ENCODE assay signal across 13 mouse cellular contexts in genomic region chr8:107115008-107115320, GRCm38 (mm10). TPM values are rescaled to one million over a fixed set of nuclear protein-coding genes. Genes with fewer than 3 reads are reported as not detected.
DNase-seq lines count a peak whose midpoint lies in the region; ATAC-seq and TF ChIP-seq lines count a peak whose summit lies in the region.
"Had no signal": no experiment of that assay in that cellular context is flagged by ENCODE, and none has a peak within 500 bp of the region (broad histone marks: within the 10 kb centered on the region; RNA-seq: fewer than 3 reads in every experiment).

No protein-coding gene starts in this region.

- no peaks in the 10 kb centered on the region for H3K27me3 ChIP-seq in hindbrain, embryonic 12.5 days
- H3K27me3 ChIP-seq in hindbrain, embryonic 11.5 days (ENCODE audit: control insufficient read depth, insufficient read depth, low read length): no peaks in the 10 kb centered on the region
- no peaks in the 10 kb centered on the region for H3K27me3 ChIP-seq in midbrain, embryonic 13.5 days
- no peaks in the 10 kb centered on the region for H3K27me3 ChIP-seq in midbrain, postnatal 0 days (ENCODE audit: insufficient read depth, low read length)
- no peaks in the 10 kb centered on the region for H3K27me3 ChIP-seq in intestine, postnatal 0 days (replicated peaks; ENCODE audit: control insufficient read depth, insufficient read depth, low read length)
- H3K27me3 ChIP-seq in stomach, postnatal 0 days (ENCODE audit: control insufficient read depth, insufficient read depth, low read length): no peaks in the 10 kb centered on the region

- no peak overlapping the region for H3K4me2 ChIP-seq in hindbrain, embryonic 12.5 days (replicated peaks)
- H3K4me2 ChIP-seq in hindbrain, embryonic 11.5 days (replicated peaks; ENCODE audit: low read depth, low read length): no peak overlapping the region
- no peak overlapping the region for H3K4me2 ChIP-seq in midbrain, embryonic 13.5 days (replicated peaks)
- no peak overlapping the region for H3K4me2 ChIP-seq in midbrain, postnatal 0 days (ENCODE audit: low read depth, low read length, poor library complexity, severe bottlenecking)
- H3K4me2 ChIP-seq in intestine, postnatal 0 days (replicated peaks; ENCODE audit: low read depth): peak overlapping the region; percentile 52
- peak overlapping the region; percentile 31; the same call in 1 of the 2 replicates for H3K4me2 ChIP-seq in stomach, postnatal 0 days (replicated peaks; ENCODE audit: low read depth)

- peak overlapping the region; percentile 27; the same call in 1 of the 2 replicates for H3K9ac ChIP-seq in hindbrain, embryonic 12.5 days
- H3K9ac ChIP-seq in hindbrain, embryonic 11.5 days (ENCODE audit: low read depth, low read length): no peak overlapping the region
- 0 out of 2 replicates have a peak overlapping the region, but pooled peaks have one; percentile 14 for H3K9ac ChIP-seq in midbrain, embryonic 13.5 days (replicated peaks)
- H3K9ac ChIP-seq in midbrain, postnatal 0 days (replicated peaks; ENCODE audit: low read length, poor library complexity, severe bottlenecking): no peak overlapping the region
- H3K9ac ChIP-seq in intestine, postnatal 0 days (ENCODE audit: low read depth, low read length): peak overlapping the region; percentile 13; the same call in 1 of the 2 replicates
- H3K9ac ChIP-seq in stomach, postnatal 0 days (ENCODE audit: low read length): peak overlapping the region; percentile 43; the same call in 1 of the 2 replicates

- no peak overlapping the region for H3K4me3 ChIP-seq in hindbrain, embryonic 12.5 days
- H3K4me3 ChIP-seq in hindbrain, embryonic 11.5 days (ENCODE audit: low read depth, low read length): no peak overlapping the region
- H3K4me3 ChIP-seq in midbrain, embryonic 13.5 days (replicated peaks): no peak overlapping the region
- no peak overlapping the region for H3K4me3 ChIP-seq in midbrain, postnatal 0 days (ENCODE audit: low read depth, low read length)
- no peak overlapping the region for H3K4me3 ChIP-seq in intestine, postnatal 0 days (ENCODE audit: low read depth, low read length)
- no peak overlapping the region for H3K4me3 ChIP-seq in stomach, postnatal 0 days (ENCODE audit: low read depth, low read length)
- H3K4me3 ChIP-seq: forebrain, embryonic 10.5 days had no signal

- H3K4me1 ChIP-seq in hindbrain, embryonic 12.5 days: peaks cover 10% of the 10 kb centered on the region; the same call in 1 of the 2 replicates
- no peaks in the 10 kb centered on the region for H3K4me1 ChIP-seq in hindbrain, embryonic 11.5 days (replicated peaks; ENCODE audit: control insufficient read depth, insufficient read depth, low read length)
- peaks cover 9% of the 10 kb centered on the region; the same call in 1 of the 2 replicates for H3K4me1 ChIP-seq in midbrain, embryonic 13.5 days (replicated peaks)
- no peaks in the 10 kb centered on the region for H3K4me1 ChIP-seq in midbrain, postnatal 0 days (ENCODE audit: insufficient read depth, low read length)
- peaks cover 10% of the 10 kb centered on the region for H3K4me1 ChIP-seq in intestine, postnatal 0 days (replicated peaks; ENCODE audit: control insufficient read depth, insufficient read depth, low read length)
- H3K4me1 ChIP-seq in stomach, postnatal 0 days (replicated peaks; ENCODE audit: control insufficient read depth, insufficient read depth): no peaks in the 10 kb centered on the region

- no peak for TF ChIP-seq EP300 in stomach, postnatal 0 days (optimal IDR thresholded peaks at IDR 0.05)

- no peaks in the 10 kb centered on the region for H3K36me3 ChIP-seq in hindbrain, embryonic 12.5 days
- H3K36me3 ChIP-seq in hindbrain, embryonic 11.5 days (ENCODE audit: control insufficient read depth, insufficient read depth, low read length): no peaks in the 10 kb centered on the region
- H3K36me3 ChIP-seq in midbrain, embryonic 13.5 days: no peaks in the 10 kb centered on the region
- no peaks in the 10 kb centered on the region for H3K36me3 ChIP-seq in midbrain, postnatal 0 days (ENCODE audit: insufficient read depth, low read length)
- H3K36me3 ChIP-seq in intestine, postnatal 0 days (ENCODE audit: control insufficient read depth, insufficient read depth): no peaks in the 10 kb centered on the region
- H3K36me3 ChIP-seq in stomach, postnatal 0 days (ENCODE audit: control insufficient read depth, insufficient read depth, low read length): no peaks in the 10 kb centered on the region
- H3K36me3 ChIP-seq: forebrain, embryonic 10.5 days had no signal

- TF ChIP-seq CTCF in midbrain, postnatal 0 days (IDR thresholded peaks at IDR 0.05): no peak
- no peak for TF ChIP-seq CTCF in intestine, postnatal 0 days (IDR thresholded peaks at IDR 0.05; ENCODE audit: low read depth)
- TF ChIP-seq CTCF in stomach, postnatal 0 days (IDR thresholded peaks at IDR 0.05; ENCODE audit: low read depth): no peak

- no peak for ATAC-seq in hindbrain, embryonic 12.5 days (ENCODE audit: low FRiP score)
- no peak for ATAC-seq in hindbrain, embryonic 11.5 days (ENCODE audit: low FRiP score)
- no peak for ATAC-seq in midbrain, embryonic 13.5 days
- no peak for ATAC-seq in midbrain, postnatal 0 days (ENCODE audit: low FRiP score)
- ATAC-seq in intestine, postnatal 0 days: no peak
- no peak for ATAC-seq in stomach, postnatal 0 days (ENCODE audit: low FRiP score, low TSS enrichment)

- no peak overlapping the region for H3K27ac ChIP-seq in hindbrain, embryonic 12.5 days
- H3K27ac ChIP-seq in hindbrain, embryonic 11.5 days (ENCODE audit: low read depth, low read length): no peak overlapping the region
- H3K27ac ChIP-seq in midbrain, embryonic 13.5 days: no peak overlapping the region
- no peak overlapping the region for H3K27ac ChIP-seq in midbrain, postnatal 0 days (ENCODE audit: low read depth, low read length)
- H3K27ac ChIP-seq in intestine, postnatal 0 days (ENCODE audit: low read depth, low read length): 0 out of 2 replicates have a peak overlapping the region, but pooled peaks have one; percentile 16
- H3K27ac ChIP-seq in stomach, postnatal 0 days (replicated peaks): peak overlapping the region; percentile 58; the same call in 1 of the 2 replicates

- no peaks in the 10 kb centered on the region for H3K9me3 ChIP-seq in hindbrain, embryonic 12.5 days (replicated peaks)
- no peaks in the 10 kb centered on the region for H3K9me3 ChIP-seq in hindbrain, embryonic 11.5 days (ENCODE audit: control insufficient read depth, low read length)
- no peaks in the 10 kb centered on the region for H3K9me3 ChIP-seq in midbrain, embryonic 13.5 days
- no peaks in the 10 kb centered on the region for H3K9me3 ChIP-seq in midbrain, postnatal 0 days (ENCODE audit: low read length)
- H3K9me3 ChIP-seq in intestine, postnatal 0 days (ENCODE audit: control insufficient read depth): no peaks in the 10 kb centered on the region
- no peaks in the 10 kb centered on the region for H3K9me3 ChIP-seq in stomach, postnatal 0 days (ENCODE audit: control insufficient read depth, low read length)
- H3K9me3 ChIP-seq: forebrain, embryonic 10.5 days had no signal

- 84% methylated on average over 10 of the region's 10 CpGs for WGBS in hindbrain, embryonic 12.5 days
- 74% methylated on average over 10 of the region's 10 CpGs for WGBS in hindbrain, embryonic 11.5 days
- 84% methylated on average over 10 of the region's 10 CpGs for WGBS in midbrain, embryonic 13.5 days
- 78% methylated on average over 10 of the region's 10 CpGs for WGBS in midbrain, postnatal 0 days
- WGBS in intestine, postnatal 0 days: 32% methylated on average over 10 of the region's 10 CpGs
- WGBS in stomach, postnatal 0 days: 47% methylated on average over 10 of the region's 10 CpGs

- DNase-seq in hindbrain, embryonic 11.5 days (ENCODE audit: low spot score): no peak
- DNase-seq in midbrain, postnatal 0 days (ENCODE audit: low spot score): no peak
- DNase-seq in stomach, postnatal 0 days (ENCODE audit: low spot score): no peak
- DNase-seq in thymus, postnatal 25 days: no peak
- no peak for DNase-seq in frontal cortex, postnatal 10 days (ENCODE audit: low spot score in 2 of 2)
- DNase-seq: cerebellum, adult 9-11 months; thymus, adult 2 months had no signal

RNA-seq across cellular contexts. Expression of gene Terf2, which starts 18.6 kb away (rescaled TPM):
- 23.2 TPM in 2 replicates for polyA plus RNA-seq in hindbrain, embryonic 12.5 days (2016; fragmentation: Nextera tagmentation; extraction: Ambion mirVana)
- polyA plus RNA-seq in hindbrain, embryonic 11.5 days (2014; fragmentation: Nextera tagmentation; extraction: Ambion mirVana): 16.1 and 18.8 TPM in 2 replicates
- 26.9 and 29.3 TPM in 2 replicates for polyA plus RNA-seq in midbrain, embryonic 13.5 days (2015; fragmentation: Nextera tagmentation; extraction: Ambion mirVana)
- 20.4 and 22.7 TPM in 2 replicates for total RNA-seq in midbrain, postnatal 0 days (2014; rRNA removed)
- 24.1 and 25.7 TPM in 2 replicates for polyA plus RNA-seq in midbrain, postnatal 0 days (2015; fragmentation: Nextera tagmentation; extraction: Ambion mirVana)
- polyA plus RNA-seq in intestine, postnatal 0 days (2015; fragmentation: Nextera tagmentation; extraction: Ambion mirVana): 11.2 and 12.1 TPM in 2 replicates
- polyA plus RNA-seq in stomach, postnatal 0 days (2015; fragmentation: Nextera tagmentation; extraction: Ambion mirVana): 12.1 and 12.7 TPM in 2 replicates

RNA-seq across cellular contexts. Expression of gene Cyb5b, which starts 35.5 kb away (rescaled TPM):
- polyA plus RNA-seq in hindbrain, embryonic 12.5 days (2016; fragmentation: Nextera tagmentation; extraction: Ambion mirVana): 130 and 142 TPM in 2 replicates
- polyA plus RNA-seq in hindbrain, embryonic 11.5 days (2014; fragmentation: Nextera tagmentation; extraction: Ambion mirVana): 165 and 176 TPM in 2 replicates
- polyA plus RNA-seq in midbrain, embryonic 13.5 days (2015; fragmentation: Nextera tagmentation; extraction: Ambion mirVana): 114 and 116 TPM in 2 replicates
- 103 and 120 TPM in 2 replicates for total RNA-seq in midbrain, postnatal 0 days (2014; rRNA removed)
- polyA plus RNA-seq in midbrain, postnatal 0 days (2015; fragmentation: Nextera tagmentation; extraction: Ambion mirVana): 89.7 and 91.4 TPM in 2 replicates
- polyA plus RNA-seq in intestine, postnatal 0 days (2015; fragmentation: Nextera tagmentation; extraction: Ambion mirVana): 93.2 and 103 TPM in 2 replicates
- polyA plus RNA-seq in stomach, postnatal 0 days (2015; fragmentation: Nextera tagmentation; extraction: Ambion mirVana): 52.6 and 52.9 TPM in 2 replicates

RNA-seq across cellular contexts. Expression of gene Tmed6, which starts 49.5 kb away (rescaled TPM):
- not detected in 2 replicates for polyA plus RNA-seq in hindbrain, embryonic 12.5 days (2016; fragmentation: Nextera tagmentation; extraction: Ambion mirVana)
- not detected in 2 replicates for polyA plus RNA-seq in hindbrain, embryonic 11.5 days (2014; fragmentation: Nextera tagmentation; extraction: Ambion mirVana)
- not detected in 2 replicates for polyA plus RNA-seq in midbrain, embryonic 13.5 days (2015; fragmentation: Nextera tagmentation; extraction: Ambion mirVana)
- total RNA-seq in midbrain, postnatal 0 days (2014; rRNA removed): not detected in 2 replicates
- polyA plus RNA-seq in midbrain, postnatal 0 days (2015; fragmentation: Nextera tagmentation; extraction: Ambion mirVana): not detected in 2 replicates
- 10.5 and 11.2 TPM in 2 replicates for polyA plus RNA-seq in intestine, postnatal 0 days (2015; fragmentation: Nextera tagmentation; extraction: Ambion mirVana)
- 79.6 and 81.7 TPM in 2 replicates for polyA plus RNA-seq in stomach, postnatal 0 days (2015; fragmentation: Nextera tagmentation; extraction: Ambion mirVana)
- total RNA-seq: adrenal gland, postnatal 14 days; megakaryocyte progenitor cell, adult 5-6 weeks had no signal
- polyA plus RNA-seq: forebrain, embryonic 10.5 days had no signal

RNA-seq across cellular contexts. Expression of gene Nip7, which starts 58.3 kb away (rescaled TPM):
- 71.8 and 74.4 TPM in 2 replicates for polyA plus RNA-seq in hindbrain, embryonic 12.5 days (2016; fragmentation: Nextera tagmentation; extraction: Ambion mirVana)
- polyA plus RNA-seq in hindbrain, embryonic 11.5 days (2014; fragmentation: Nextera tagmentation; extraction: Ambion mirVana): 97.2 and 98.6 TPM in 2 replicates
- 81.9 and 93.3 TPM in 2 replicates for polyA plus RNA-seq in midbrain, embryonic 13.5 days (2015; fragmentation: Nextera tagmentation; extraction: Ambion mirVana)
- 24.3 and 30.8 TPM in 2 replicates for total RNA-seq in midbrain, postnatal 0 days (2014; rRNA removed)
- polyA plus RNA-seq in midbrain, postnatal 0 days (2015; fragmentation: Nextera tagmentation; extraction: Ambion mirVana): 59.1 and 60.1 TPM in 2 replicates
- polyA plus RNA-seq in intestine, postnatal 0 days (2015; fragmentation: Nextera tagmentation; extraction: Ambion mirVana): 42.8 and 44.7 TPM in 2 replicates
- 49.5 and 49.9 TPM in 2 replicates for polyA plus RNA-seq in stomach, postnatal 0 days (2015; fragmentation: Nextera tagmentation; extraction: Ambion mirVana)

RNA-seq across cellular contexts. Expression of gene Cog8, which starts 58.5 kb away (rescaled TPM):
- polyA plus RNA-seq in hindbrain, embryonic 12.5 days (2016; fragmentation: Nextera tagmentation; extraction: Ambion mirVana): 43.6 and 47.5 TPM in 2 replicates
- 40.8 and 42.2 TPM in 2 replicates for polyA plus RNA-seq in hindbrain, embryonic 11.5 days (2014; fragmentation: Nextera tagmentation; extraction: Ambion mirVana)
- polyA plus RNA-seq in midbrain, embryonic 13.5 days (2015; fragmentation: Nextera tagmentation; extraction: Ambion mirVana): 37.0 and 42.0 TPM in 2 replicates
- total RNA-seq in midbrain, postnatal 0 days (2014; rRNA removed): 46.2 and 89.6 TPM in 2 replicates
- polyA plus RNA-seq in midbrain, postnatal 0 days (2015; fragmentation: Nextera tagmentation; extraction: Ambion mirVana): 32.4 and 36.1 TPM in 2 replicates
- 21.6 and 25.4 TPM in 2 replicates for polyA plus RNA-seq in intestine, postnatal 0 days (2015; fragmentation: Nextera tagmentation; extraction: Ambion mirVana)
- 22.2 and 24.1 TPM in 2 replicates for polyA plus RNA-seq in stomach, postnatal 0 days (2015; fragmentation: Nextera tagmentation; extraction: Ambion mirVana)

Comparison
In these comparisons a context has a peak if more than half of its experiments do, and no peak if none do; other contexts are left out.
1. H3K9ac ChIP-seq: peak in hindbrain, embryonic 12.5 days (single experiment), midbrain, embryonic 13.5 days (single experiment), intestine, postnatal 0 days (single experiment) and stomach, postnatal 0 days (single experiment); none in hindbrain, embryonic 11.5 days (single experiment) and midbrain, postnatal 0 days (single experiment).
2. H3K27ac ChIP-seq: peak in intestine, postnatal 0 days (single experiment) and stomach, postnatal 0 days (single experiment); none in hindbrain, embryonic 12.5 days (single experiment), hindbrain, embryonic 11.5 days (single experiment), midbrain, embryonic 13.5 days (single experiment) and midbrain, postnatal 0 days (single experiment).
3. H3K4me2 ChIP-seq: peak in intestine, postnatal 0 days (single experiment) and stomach, postnatal 0 days (single experiment); none in hindbrain, embryonic 12.5 days (single experiment), hindbrain, embryonic 11.5 days (single experiment), midbrain, embryonic 13.5 days (single experiment) and midbrain, postnatal 0 days (single experiment).
4. RNA of gene Tmed6, which starts 49.5 kb away (polyA plus RNA-seq): 79.6 to 81.7 TPM in stomach, postnatal 0 days and 10.5 to 11.2 TPM in intestine, postnatal 0 days; not detected in midbrain, postnatal 0 days, not detected in hindbrain, embryonic 12.5 days, not detected in hindbrain, embryonic 11.5 days and not detected in midbrain, embryonic 13.5 days; every median in the first group is over 10 times any median in the second.